Mouse (Mus musculus) liver, embryonic 15.5 days (tissue): ENCODE measurements around the gene Abr. TPM values are rescaled to one million over a fixed set of nuclear protein-coding genes. Genes with fewer than 3 reads are reported as not detected.

Experiments
- ATAC-seq: fragments of 200-750 bp; cut with Nextera tagmentation; 2 replicates; pipeline ENCODE4 v1.8.0; 2017; ENCODE audit warnings: moderate number of reproducible peaks, mild to moderate bottlenecking, moderate library complexity; ENCODE audit not compliant: insufficient read depth
- H3K27ac ChIP-seq: fragments of 300-500 bp; sonication (generic); replicated peaks from 2 replicates; pipeline ENCODE4 v1.5.1; 2015; ENCODE audit warnings: mild to moderate bottlenecking, inconsistent platforms
- H3K27me3 ChIP-seq: fragments of 300-500 bp; sonication (generic); 2 replicates; pipeline ENCODE4 v1.6.1; 2015; ENCODE audit warnings: mild to moderate bottlenecking, inconsistent platforms
- H3K36me3 ChIP-seq: fragments of 300-500 bp; sonication (generic); replicated peaks from 2 replicates; pipeline ENCODE4 v1.6.1; 2015; ENCODE audit warnings: moderate library complexity, mild to moderate bottlenecking, inconsistent platforms
- H3K4me1 ChIP-seq: fragments of 300-500 bp; sonication (generic); replicated peaks from 2 replicates; pipeline ENCODE4 v1.6.1; 2015; ENCODE audit warnings: inconsistent platforms
- H3K4me2 ChIP-seq: fragments of 300-500 bp; sonication (generic); 2 replicates; pipeline ENCODE4 v1.6.1; 2015; ENCODE audit warnings: moderate library complexity, mild to moderate bottlenecking, inconsistent platforms
- H3K4me3 ChIP-seq: fragments of 300-500 bp; sonication (generic); replicated peaks from 2 replicates; pipeline ENCODE4 v1.5.1; 2015; ENCODE audit warnings: mild to moderate bottlenecking, inconsistent platforms
- H3K9ac ChIP-seq: fragments of 300-500 bp; sonication (generic); 2 replicates; pipeline ENCODE4 v1.6.1; 2015; ENCODE audit warnings: moderate library complexity, mild to moderate bottlenecking, inconsistent platforms
- H3K9me3 ChIP-seq: fragments of 300-500 bp; sonication (generic); replicated peaks from 2 replicates; pipeline ENCODE4 v1.6.1; 2016; ENCODE audit warnings: inconsistent platforms
- WGBS: fragments of 180-500 bp; shearing (Covaris S2); methylation state at CpG from one replicate; pipeline ENCODE4 v1.1.7; 2015; ENCODE audit warnings: mixed read lengths; ENCODE audit not compliant: insufficient replicate concordance; 5-methylcytosine and 5-hydroxymethylcytosine counted together
- polyA plus RNA-seq: library from polyadenylated mRNA; unstranded; fragments of >200 nt; fragmentation: Nextera tagmentation; extraction: Ambion mirVana; gene quantifications from 2 replicates; pipeline ENCODE4 v1.2.1, GENCODE M21; 2015

The Abr gene
- polyA plus RNA-seq, 1 experiment from 2014 or later = 4.3 TPM

DNA sequence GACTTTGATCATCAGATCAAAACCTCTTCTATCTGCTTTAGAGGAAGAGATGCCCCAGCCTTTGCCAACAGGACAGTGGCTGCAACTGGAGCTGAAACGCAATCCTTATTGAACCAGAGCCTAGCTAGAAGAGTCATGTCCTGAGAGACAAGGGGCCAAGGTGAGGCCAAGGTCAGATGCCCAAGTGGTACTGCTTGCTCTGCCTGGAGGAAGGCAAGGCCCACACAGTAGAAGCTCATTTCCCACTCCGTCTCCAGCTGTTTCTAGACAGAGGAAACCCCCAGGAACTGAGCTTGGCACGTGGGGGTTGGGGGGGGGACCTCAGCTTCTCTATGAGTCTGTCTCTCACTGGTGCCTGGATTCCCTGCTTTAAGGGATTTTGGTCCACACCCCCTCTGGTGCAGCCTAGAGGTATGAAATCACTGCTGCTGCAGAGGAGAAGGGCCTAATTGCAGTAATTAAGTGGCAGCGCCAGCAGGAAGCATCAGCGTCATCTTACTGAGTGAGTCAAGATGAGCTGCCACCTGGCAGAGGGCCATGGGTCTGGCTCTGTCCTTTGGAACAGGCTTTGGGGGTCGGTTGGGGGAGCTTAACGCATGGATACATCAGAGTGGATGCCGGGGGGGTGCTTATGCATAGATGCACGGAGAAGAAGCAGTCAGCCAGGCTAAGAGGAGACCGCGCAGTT lies 152.7 kb downstream of the Abr start:
- ATAC-seq = no peak
- Histone ChIP-seq H3K27me3 (no peaks in the 10 kb centered on the region), H3K9me3 (no peaks in the 10 kb centered on the region), H3K4me1 (no peaks in the 10 kb centered on the region; the same call in 1 of the 2 replicates), H3K4me2 (no peak overlapping the region), H3K36me3 (no peaks in the 10 kb centered on the region), H3K27ac (no peak overlapping the region), H3K9ac (no peak overlapping the region), H3K4me3 (no peak overlapping the region)
- 68% methylated on average over 11 of the region's 11 CpGs for WGBS

DNA sequence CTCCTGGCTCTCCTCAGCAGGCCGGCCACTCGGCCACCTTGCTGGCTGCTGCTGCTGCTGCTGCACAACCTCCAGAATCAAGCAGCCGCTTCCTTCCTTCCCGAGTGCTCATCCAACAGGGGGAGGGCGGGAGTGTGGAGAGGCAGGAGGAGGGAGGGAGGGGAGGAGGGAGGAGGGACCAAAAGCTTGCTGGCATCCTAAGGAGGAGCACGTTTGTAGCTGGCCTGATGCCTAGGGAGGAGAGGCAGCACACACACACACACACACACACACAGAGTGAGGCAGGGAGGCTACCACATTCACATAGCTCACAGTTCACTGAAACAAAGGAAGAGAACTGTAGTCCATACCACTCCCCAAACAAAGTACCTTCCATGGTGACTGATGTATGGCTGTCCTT lies 153.8 kb downstream of the Abr start:
- no peaks in the 10 kb centered on the region for H3K36me3 ChIP-seq
- no peak overlapping the region for H3K4me3 ChIP-seq
- no peak overlapping the region for H3K4me2 ChIP-seq
- WGBS = 51% methylated on average over 6 of the region's 6 CpGs
- no peaks in the 10 kb centered on the region for H3K27me3 ChIP-seq
- H3K9me3 ChIP-seq = no peaks in the 10 kb centered on the region
- no peaks in the 10 kb centered on the region; the same call in 1 of the 2 replicates for H3K4me1 ChIP-seq
- no peak overlapping the region for H3K27ac ChIP-seq
- no peak overlapping the region for H3K9ac ChIP-seq
- no peak for ATAC-seq

DNA sequence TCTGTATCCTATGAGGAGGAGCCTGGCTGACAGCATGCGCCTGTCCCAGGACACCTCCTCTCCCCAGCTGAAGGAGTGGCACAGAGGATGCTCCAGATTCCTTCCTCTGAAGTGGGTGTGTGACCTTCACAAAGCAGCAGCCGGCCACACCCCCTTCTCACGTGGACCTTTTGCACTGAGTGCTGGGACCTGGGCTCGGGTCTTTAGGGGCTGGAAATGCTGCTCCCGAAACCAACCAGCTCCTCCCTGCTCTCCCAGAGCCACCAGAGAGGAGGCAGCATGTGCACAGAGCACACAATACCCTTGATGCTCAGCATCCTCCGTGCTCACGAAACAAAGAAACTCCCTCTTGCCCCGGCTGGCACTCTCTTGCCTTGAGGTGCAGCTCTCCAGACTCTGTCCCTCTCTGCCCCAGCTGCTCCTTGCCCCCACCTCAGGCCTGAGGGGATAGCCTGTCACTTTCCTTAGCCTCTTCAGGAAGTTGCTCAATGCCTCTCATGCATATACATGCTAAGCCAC lies 154.6 kb downstream of the Abr start:
- H3K4me3 ChIP-seq = no peak overlapping the region
- H3K9me3 ChIP-seq = no peaks in the 10 kb centered on the region
- no peak overlapping the region for H3K4me2 ChIP-seq
- no peaks in the 10 kb centered on the region for H3K36me3 ChIP-seq
- H3K27ac ChIP-seq = no peak overlapping the region
- no peak for ATAC-seq
- H3K27me3 ChIP-seq = no peaks in the 10 kb centered on the region
- 44% methylated on average over 8 of the region's 8 CpGs for WGBS
- H3K9ac ChIP-seq = no peak overlapping the region
- H3K4me1 ChIP-seq = no peaks in the 10 kb centered on the region; the same call in 1 of the 2 replicates

DNA sequence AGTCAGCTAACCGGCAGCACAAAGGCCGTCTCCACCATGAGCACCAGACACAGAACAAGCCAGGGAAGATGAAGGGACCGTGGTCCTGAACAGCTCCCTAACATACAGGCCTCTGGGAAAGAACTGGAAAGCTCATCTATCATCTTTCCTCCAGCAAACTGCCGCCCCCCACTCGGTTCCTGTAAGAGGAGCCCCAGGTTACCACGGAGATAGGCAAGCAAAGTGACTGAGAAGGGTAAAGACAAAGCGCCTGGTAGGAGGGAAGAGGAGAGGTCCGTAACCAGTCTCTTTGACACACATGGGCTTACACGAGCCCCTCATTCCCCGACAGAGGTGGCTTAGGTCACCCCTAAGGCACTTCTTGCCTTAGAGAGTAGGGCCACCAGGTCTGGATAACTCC lies 155.0 kb downstream of the Abr start:
- H3K4me1 ChIP-seq = no peaks in the 10 kb centered on the region; the same call in 1 of the 2 replicates
- no peaks in the 10 kb centered on the region for H3K9me3 ChIP-seq
- WGBS = 58% methylated on average over 10 of the region's 10 CpGs
- H3K4me3 ChIP-seq = no peak overlapping the region
- H3K27me3 ChIP-seq = no peaks in the 10 kb centered on the region
- no peak overlapping the region for H3K27ac ChIP-seq
- no peak for ATAC-seq
- H3K9ac ChIP-seq = no peak overlapping the region
- no peak overlapping the region for H3K4me2 ChIP-seq
- no peaks in the 10 kb centered on the region for H3K36me3 ChIP-seq

DNA sequence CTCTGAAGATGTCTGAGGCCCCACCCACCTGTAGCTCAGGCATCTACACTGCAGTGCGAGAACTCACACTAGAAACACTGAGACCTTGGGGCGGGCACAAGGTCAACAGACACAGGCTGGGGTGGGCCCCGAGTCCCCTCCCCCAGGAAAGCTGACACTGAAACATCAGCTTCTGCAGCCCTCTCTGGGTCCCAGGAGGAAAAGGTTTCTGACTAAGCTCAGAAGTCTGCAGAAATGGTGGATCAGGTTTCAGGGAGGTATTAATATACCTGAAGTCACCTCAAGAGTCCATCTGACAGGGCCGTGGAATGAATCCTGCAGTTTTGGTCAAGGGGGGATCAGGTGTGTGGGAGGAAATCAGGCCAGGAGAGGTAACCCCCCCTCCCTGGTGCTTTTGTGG lies 156.2 kb downstream of the Abr start:
- no peaks in the 10 kb centered on the region for H3K27me3 ChIP-seq
- no peak overlapping the region for H3K9ac ChIP-seq
- no peaks in the 10 kb centered on the region; the same call in 1 of the 2 replicates for H3K4me1 ChIP-seq
- no peak overlapping the region for H3K4me2 ChIP-seq
- 67% methylated on average over 4 of the region's 4 CpGs for WGBS
- H3K27ac ChIP-seq = no peak overlapping the region
- ATAC-seq = no peak
- H3K36me3 ChIP-seq = no peaks in the 10 kb centered on the region
- no peak overlapping the region for H3K4me3 ChIP-seq
- no peaks in the 10 kb centered on the region for H3K9me3 ChIP-seq

DNA sequence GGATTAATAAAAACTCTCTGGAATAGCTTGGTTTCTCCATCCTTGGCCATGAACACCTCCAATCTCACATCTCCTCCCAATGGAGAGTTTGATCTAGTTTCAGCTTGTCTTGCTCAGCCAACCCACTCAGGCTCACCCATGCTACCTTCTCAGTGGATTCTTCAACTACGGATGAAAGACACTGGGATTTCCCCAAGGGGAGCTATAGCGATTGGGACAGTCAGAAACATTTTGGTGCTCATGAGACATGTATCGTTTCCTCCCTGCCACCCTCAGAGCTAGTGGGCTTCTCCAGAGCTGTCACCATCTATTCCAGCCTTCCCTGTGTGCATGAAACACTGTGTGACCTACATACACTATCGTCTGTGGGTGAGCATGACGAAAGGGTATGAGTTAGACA lies 160.4 kb downstream of the Abr start:
- Histone ChIP-seq H3K9me3 (no peaks in the 10 kb centered on the region), H3K27ac (no peak overlapping the region), H3K36me3 (no peaks in the 10 kb centered on the region), H3K4me1 (peaks cover 6% of the 10 kb centered on the region; the same call in 1 of the 2 replicates), H3K4me2 (no peak overlapping the region), H3K4me3 (no peak overlapping the region), H3K9ac (no peak overlapping the region), H3K27me3 (no peaks in the 10 kb centered on the region)
- no peak for ATAC-seq
- WGBS = 65% methylated on average over 5 of the region's 5 CpGs

DNA sequence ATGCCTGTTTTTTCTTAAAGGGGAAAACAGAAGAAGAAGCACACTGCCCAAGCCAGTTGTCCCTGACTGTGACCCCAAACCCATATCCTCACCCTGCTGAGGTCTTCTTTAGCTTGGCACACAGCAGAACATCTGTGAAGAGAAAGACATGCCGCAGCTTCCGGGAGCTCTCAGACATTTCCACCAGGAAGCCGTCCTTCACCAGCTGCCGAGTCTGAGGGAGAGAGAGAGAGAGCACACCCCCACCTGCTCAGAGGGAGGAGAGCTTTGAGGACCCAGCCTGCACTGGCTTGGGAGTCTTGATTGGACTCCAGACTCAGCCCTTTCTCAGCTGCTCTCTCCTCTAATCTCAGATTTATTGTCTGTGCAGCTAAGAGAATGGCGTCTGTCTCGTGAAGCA lies 160.9 kb downstream of the Abr start:
- WGBS = 57% methylated on average over 6 of the region's 6 CpGs

DNA sequence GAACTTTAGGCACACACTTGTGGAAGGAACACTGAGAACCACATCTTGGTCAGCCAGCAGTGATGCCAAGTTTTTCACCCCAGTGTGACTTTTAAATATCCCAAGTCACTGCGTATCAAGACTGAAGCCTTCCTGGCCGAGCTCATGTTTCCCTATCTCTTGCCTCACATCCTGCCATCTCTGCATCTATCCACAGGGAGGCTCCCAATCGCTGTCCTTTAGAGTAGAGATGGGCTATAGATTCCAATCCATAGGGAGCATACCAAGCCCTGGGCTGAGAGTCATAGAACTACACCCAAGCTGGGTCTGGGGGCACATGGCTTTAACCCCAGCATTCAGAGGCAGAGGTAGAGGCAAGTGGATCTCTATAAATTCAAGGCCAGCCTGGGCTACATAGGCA lies 162.6 kb downstream of the Abr start:
- 56% methylated on average over 3 of the region's 3 CpGs for WGBS
- ATAC-seq = no peak

More for the DNA sequence above, 160.9 kb downstream of the Abr start:
- no peak for ATAC-seq
- no peaks in the 10 kb centered on the region for H3K36me3 ChIP-seq
- H3K9me3 ChIP-seq = no peaks in the 10 kb centered on the region
- H3K27me3 ChIP-seq = no peaks in the 10 kb centered on the region
- peaks cover 8% of the 10 kb centered on the region; the same call in 1 of the 2 replicates for H3K4me1 ChIP-seq
- no peak overlapping the region for H3K4me3 ChIP-seq
- no peak overlapping the region for H3K9ac ChIP-seq
- H3K4me2 ChIP-seq = no peak overlapping the region
- H3K27ac ChIP-seq = no peak overlapping the region

DNA sequence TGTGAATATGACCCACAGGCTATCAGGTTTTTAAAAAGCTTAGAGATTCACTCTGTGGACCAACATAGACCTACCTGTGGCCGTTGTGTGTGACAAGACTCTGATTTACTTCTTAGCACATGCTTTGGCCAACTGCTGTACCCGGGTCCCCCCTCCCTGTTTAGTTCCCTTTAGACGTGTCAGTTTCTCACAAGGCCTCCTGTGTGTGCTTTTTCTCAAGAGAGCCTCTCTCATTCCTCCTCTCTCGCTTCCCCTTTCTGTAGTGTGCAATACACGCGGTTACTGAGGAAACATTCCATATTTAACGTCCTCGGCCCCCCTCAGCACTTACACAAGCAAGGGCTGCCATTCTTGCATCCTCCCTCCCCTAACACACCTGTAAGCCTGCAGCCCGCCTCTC lies 163.4 kb downstream of the Abr start:
- H3K4me1 ChIP-seq = peaks cover 8% of the 10 kb centered on the region; the same call in 1 of the 2 replicates

More for the DNA sequence above, 162.6 kb downstream of the Abr start:
- no peaks in the 10 kb centered on the region for H3K36me3 ChIP-seq
- no peak overlapping the region for H3K9ac ChIP-seq
- no peak overlapping the region for H3K4me3 ChIP-seq
- H3K4me1 ChIP-seq = peaks cover 8% of the 10 kb centered on the region; the same call in 1 of the 2 replicates
- no peaks in the 10 kb centered on the region for H3K27me3 ChIP-seq
- no peaks in the 10 kb centered on the region for H3K9me3 ChIP-seq
- no peak overlapping the region for H3K4me2 ChIP-seq
- no peak overlapping the region for H3K27ac ChIP-seq

DNA sequence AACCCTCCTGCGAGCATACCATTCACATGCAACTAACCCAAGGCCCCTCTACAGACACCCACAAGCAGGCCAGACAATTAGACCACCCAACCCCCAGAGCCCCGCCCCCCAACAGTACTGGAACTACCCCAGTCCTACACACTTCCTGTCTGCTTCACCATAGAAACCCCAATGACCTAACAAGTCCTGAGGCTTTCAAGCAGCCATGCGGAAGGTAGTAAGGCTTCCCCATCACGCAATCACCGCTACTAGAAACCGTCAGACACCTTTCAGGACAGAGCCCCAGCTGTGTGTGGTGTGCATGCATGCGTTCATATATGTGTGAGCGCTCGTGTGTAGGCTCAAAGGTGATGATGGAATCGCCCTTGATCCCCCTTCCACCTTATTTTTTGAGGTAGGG lies 165.2 kb downstream of the Abr start:
- no peaks in the 10 kb centered on the region for H3K36me3 ChIP-seq
- ATAC-seq = no peak
- H3K4me1 ChIP-seq = peaks cover 8% of the 10 kb centered on the region; the same call in 1 of the 2 replicates
- no peak overlapping the region for H3K4me2 ChIP-seq
- H3K27me3 ChIP-seq = no peaks in the 10 kb centered on the region
- 40% methylated on average over 10 of the region's 10 CpGs for WGBS
- no peak overlapping the region for H3K9ac ChIP-seq
- H3K27ac ChIP-seq = no peak overlapping the region
- H3K4me3 ChIP-seq = no peak overlapping the region
- H3K9me3 ChIP-seq = no peaks in the 10 kb centered on the region

More for the DNA sequence above, 163.4 kb downstream of the Abr start:
- H3K27ac ChIP-seq = no peak overlapping the region
- H3K9me3 ChIP-seq = no peaks in the 10 kb centered on the region
- WGBS = 32% methylated on average over 9 of the region's 9 CpGs
- no peaks in the 10 kb centered on the region for H3K36me3 ChIP-seq
- no peak overlapping the region for H3K4me3 ChIP-seq
- H3K4me2 ChIP-seq = no peak overlapping the region
- no peak overlapping the region for H3K9ac ChIP-seq
- ATAC-seq = no peak
- no peaks in the 10 kb centered on the region for H3K27me3 ChIP-seq

DNA sequence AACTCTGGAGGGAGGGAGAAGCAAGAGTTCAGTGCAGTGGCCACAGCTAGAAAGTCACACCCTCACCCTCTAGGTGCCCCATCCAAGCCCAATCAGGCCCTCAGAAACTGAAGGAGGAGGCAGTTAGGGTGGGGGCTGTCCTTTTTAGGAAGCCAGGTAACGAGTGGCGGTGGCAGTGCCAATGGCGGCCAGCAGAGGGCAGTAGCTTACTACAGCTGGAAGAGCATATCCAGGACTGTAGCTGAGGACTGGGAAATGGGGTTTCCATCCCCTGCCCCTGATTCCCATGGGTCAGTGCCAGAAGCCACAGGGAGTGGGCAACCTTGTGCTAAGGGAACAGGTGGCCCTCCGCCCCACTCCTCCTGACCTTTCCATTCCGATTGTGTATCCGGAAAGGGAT lies 165.9 kb downstream of the Abr start:
- no peak overlapping the region for H3K27ac ChIP-seq
- ATAC-seq = no peak
- H3K4me3 ChIP-seq = no peak overlapping the region
- 26% methylated on average over 6 of the region's 6 CpGs for WGBS
- no peak overlapping the region for H3K4me2 ChIP-seq
- H3K27me3 ChIP-seq = no peaks in the 10 kb centered on the region
- H3K4me1 ChIP-seq = peaks cover 8% of the 10 kb centered on the region; the same call in 1 of the 2 replicates
- no peaks in the 10 kb centered on the region for H3K9me3 ChIP-seq
- no peaks in the 10 kb centered on the region for H3K36me3 ChIP-seq
- H3K9ac ChIP-seq = no peak overlapping the region
